ENCODE assay signal across 7 mouse cellular contexts in genomic region chr17:6021374-6021789, GRCm38 (mm10). TPM values are rescaled to one million over a fixed set of nuclear protein-coding genes. Genes with fewer than 3 reads are reported as not detected.
A peak's percentile ranks its signal among the peaks of the same experiment; 100 is the strongest.
DNase-seq lines count a peak whose midpoint lies in the region; ATAC-seq and TF ChIP-seq lines count a peak whose summit lies in the region.
"Not testable (repeated sequence)": the region's sequence is repeated elsewhere in the genome, so short reads cannot be mapped to it uniquely, and the experiment has no call there.

No protein-coding gene starts in this region.

- not testable (repeated sequence) for TF ChIP-seq POLR2A in kidney, adult 2 months (IDR thresholded peaks at IDR 0.05; ENCODE audit: low read depth, low read length)

- peak; percentile 25 for DNase-seq in embryo, embryonic 10.5 days (ENCODE audit: low spot score)
- not testable (repeated sequence) for DNase-seq in heart, postnatal 0 days (ENCODE audit: low spot score); midbrain, embryonic 10.5 days (ENCODE audit: low spot score)
- peak; percentile 12 for DNase-seq in kidney, adult 2 months

- not testable (repeated sequence) for H3K9ac ChIP-seq in forebrain, embryonic 12.5 days; heart, postnatal 0 days (replicated peaks; ENCODE audit: low read depth, low read length); limb, embryonic 13.5 days; neural tube, embryonic 13.5 days

- not testable (repeated sequence) for H3K36me3 ChIP-seq in forebrain, embryonic 12.5 days (replicated peaks); kidney, adult 2 months (ENCODE audit: control insufficient read depth, insufficient read depth, low read length); limb, embryonic 13.5 days; midbrain, embryonic 10.5 days; neural tube, embryonic 13.5 days
- H3K36me3 ChIP-seq in heart, postnatal 0 days (replicated peaks; ENCODE audit: control insufficient read depth, insufficient read depth, low read length): peaks cover 28% of the 10 kb centered on the region

- not testable (repeated sequence) for H3K27ac ChIP-seq in forebrain, embryonic 12.5 days; neural tube, embryonic 13.5 days (replicated peaks)
- 0 out of 2 replicates have a peak overlapping the region, but pooled peaks have one; percentile 43 for H3K27ac ChIP-seq in heart, postnatal 0 days (ENCODE audit: low read depth)
- peak overlapping the region; percentile 43; the same call in 1 of the 2 replicates for H3K27ac ChIP-seq in kidney, adult 2 months (ENCODE audit: insufficient read depth, low read depth, low read length)
- peak overlapping the region; percentile 52; the same call in 1 of the 2 replicates for H3K27ac ChIP-seq in limb, embryonic 13.5 days
- 0 out of 2 replicates have a peak overlapping the region, but pooled peaks have one; percentile 38 for H3K27ac ChIP-seq in midbrain, embryonic 10.5 days (replicated peaks)

- 0 out of 2 replicates have a peak, but pooled peaks have one; percentile 36 for ATAC-seq in forebrain, embryonic 12.5 days (ENCODE audit: low FRiP score)
- ATAC-seq in heart, postnatal 0 days (ENCODE audit: insufficient read depth, low read depth): not testable (repeated sequence)
- peak; percentile 69; the same call in 1 of the 2 replicates for ATAC-seq in limb, embryonic 13.5 days (ENCODE audit: low FRiP score, low read depth)
- ATAC-seq in neural tube, embryonic 13.5 days (ENCODE audit: low read depth): peak; percentile 66; the same call in 1 of the 2 replicates

- 53% methylated on average over 5 of the region's 5 CpGs for WGBS in forebrain, embryonic 12.5 days
- WGBS in heart, postnatal 0 days: 48% methylated on average over 5 of the region's 5 CpGs
- 37% methylated on average over 5 of the region's 5 CpGs for WGBS in kidney, adult 2 months
- WGBS in limb, embryonic 13.5 days: 45% methylated on average over 5 of the region's 5 CpGs
- 67% methylated on average over 5 of the region's 5 CpGs for WGBS in midbrain, embryonic 10.5 days
- 51% methylated on average over 5 of the region's 5 CpGs for WGBS in neural tube, embryonic 13.5 days

- H3K9me3 ChIP-seq in forebrain, embryonic 12.5 days; heart, postnatal 0 days (replicated peaks; ENCODE audit: control insufficient read depth, low read length); limb, embryonic 13.5 days; midbrain, embryonic 10.5 days (replicated peaks); neural tube, embryonic 13.5 days: not testable (repeated sequence)

- not testable (repeated sequence) for TF ChIP-seq EP300 in heart, postnatal 0 days (IDR thresholded peaks at IDR 0.05; ENCODE audit: low read depth)

- H3K27me3 ChIP-seq in forebrain, embryonic 12.5 days; heart, postnatal 0 days (ENCODE audit: control insufficient read depth, insufficient read depth, low read length); kidney, adult 2 months (replicated peaks; ENCODE audit: control insufficient read depth, insufficient read depth, low read length); limb, embryonic 13.5 days; midbrain, embryonic 10.5 days (ENCODE audit: low read depth, poor library complexity, severe bottlenecking); neural tube, embryonic 13.5 days: not testable (repeated sequence)

- not testable (repeated sequence) for TF ChIP-seq CTCF in heart, postnatal 0 days (IDR thresholded peaks at IDR 0.05; ENCODE audit: low read depth); kidney, adult 2 months (conservative IDR thresholded peaks at IDR 0.05; ENCODE audit: insufficient read depth, insufficient read length, low read depth, low read length)

- not testable (repeated sequence) for H3K4me1 ChIP-seq in forebrain, embryonic 12.5 days; heart, postnatal 0 days (ENCODE audit: control insufficient read depth, insufficient read depth); kidney, adult 2 months (ENCODE audit: control insufficient read depth, insufficient read depth, low read length); limb, embryonic 13.5 days; midbrain, embryonic 10.5 days; neural tube, embryonic 13.5 days (replicated peaks)

- peak overlapping the region; percentile 31 for H3K4me2 ChIP-seq in forebrain, embryonic 12.5 days
- H3K4me2 ChIP-seq in heart, postnatal 0 days (ENCODE audit: low read depth, low read length): not testable (repeated sequence)
- peak overlapping the region; percentile 46 for H3K4me2 ChIP-seq in limb, embryonic 13.5 days (replicated peaks)
- peak overlapping the region; percentile 41 for H3K4me2 ChIP-seq in neural tube, embryonic 13.5 days

- H3K4me3 ChIP-seq in forebrain, embryonic 12.5 days (replicated peaks); heart, postnatal 0 days (ENCODE audit: low read depth, low read length): not testable (repeated sequence)
- H3K4me3 ChIP-seq in kidney, adult 2 months (ENCODE audit: insufficient read depth, low read depth, low read length): peak overlapping the region; percentile 31; the same call in 1 of the 2 replicates
- peak overlapping the region; percentile 22 for H3K4me3 ChIP-seq in limb, embryonic 13.5 days
- H3K4me3 ChIP-seq in midbrain, embryonic 10.5 days: peak overlapping the region; percentile 29; the same call in 1 of the 2 replicates
- peak overlapping the region; percentile 12 for H3K4me3 ChIP-seq in neural tube, embryonic 13.5 days

RNA-seq across cellular contexts. Expression of gene Serac1, which starts 58.2 kb away (rescaled TPM):
- 12.4 and 12.7 TPM in 2 replicates for polyA plus RNA-seq in forebrain, embryonic 12.5 days (2016; fragmentation: Nextera tagmentation; extraction: Ambion mirVana)
- 4.2 and 6.8 TPM in 2 replicates for total RNA-seq in heart, postnatal 0 days (2014; rRNA removed; ENCODE audit: low replicate concordance)
- 4.2 and 5.5 TPM in 2 replicates for polyA plus RNA-seq in heart, postnatal 0 days (2015; fragmentation: Nextera tagmentation; extraction: Ambion mirVana)
- polyA plus RNA-seq in kidney, adult 2 months (2012; rRNA removed): 4.1 and 4.3 TPM in 2 replicates
- polyA plus RNA-seq in limb, embryonic 13.5 days (2015; fragmentation: Nextera tagmentation; extraction: Ambion mirVana): 6.8 and 7.7 TPM in 2 replicates
- 7.0 and 7.5 TPM in 2 replicates for polyA plus RNA-seq in midbrain, embryonic 10.5 days (2016; fragmentation: Nextera tagmentation; extraction: Ambion mirVana)
- polyA plus RNA-seq in neural tube, embryonic 13.5 days (2015; fragmentation: Nextera tagmentation; extraction: Ambion mirVana): 9.8 and 13.3 TPM in 2 replicates

RNA-seq across cellular contexts. Expression of gene Gtf2h5, which starts 58.2 kb away (rescaled TPM):
- polyA plus RNA-seq in forebrain, embryonic 12.5 days (2016; fragmentation: Nextera tagmentation; extraction: Ambion mirVana): 169 and 171 TPM in 2 replicates
- 23.2 and 43.4 TPM in 2 replicates for total RNA-seq in heart, postnatal 0 days (2014; rRNA removed; ENCODE audit: low replicate concordance)
- polyA plus RNA-seq in heart, postnatal 0 days (2015; fragmentation: Nextera tagmentation; extraction: Ambion mirVana): 167 and 169 TPM in 2 replicates
- polyA plus RNA-seq in kidney, adult 2 months (2012; rRNA removed): 25.4 and 39.5 TPM in 2 replicates
- polyA plus RNA-seq in limb, embryonic 13.5 days (2015; fragmentation: Nextera tagmentation; extraction: Ambion mirVana): 175 and 185 TPM in 2 replicates
- polyA plus RNA-seq in midbrain, embryonic 10.5 days (2016; fragmentation: Nextera tagmentation; extraction: Ambion mirVana): 165 and 177 TPM in 2 replicates
- 207 and 225 TPM in 2 replicates for polyA plus RNA-seq in neural tube, embryonic 13.5 days (2015; fragmentation: Nextera tagmentation; extraction: Ambion mirVana)
